Mouse (Mus musculus): ENCODE measurements at regions not wholly inside any gene's neighbourhood (a gene's known extent, or its start where the extent isn't known, plus 50 kb on each side); places are given as distances from the start of the nearest gene placed in this dataset.

DNA sequence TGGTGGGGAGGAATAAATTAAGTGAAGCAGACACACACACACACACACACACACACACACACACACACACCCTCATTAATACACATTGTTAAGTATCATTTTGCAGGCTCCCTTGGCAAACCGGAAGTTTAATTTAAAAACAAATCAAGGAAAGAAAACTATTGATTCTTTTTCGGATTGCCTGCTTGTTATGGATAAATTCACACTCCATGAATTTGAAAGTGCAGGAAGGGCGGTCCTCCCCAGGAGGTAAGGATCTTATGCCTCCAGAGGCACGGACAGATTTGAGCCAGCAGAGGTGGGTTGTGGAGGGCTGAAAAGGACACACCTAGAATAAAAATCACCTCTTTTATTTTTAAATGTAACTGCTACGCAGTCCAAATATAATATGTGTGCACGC lies 156.2 kb upstream of the Gm15217 start:
- DNase-seq (ENCODE audit: low read depth) = no peak

DNA sequence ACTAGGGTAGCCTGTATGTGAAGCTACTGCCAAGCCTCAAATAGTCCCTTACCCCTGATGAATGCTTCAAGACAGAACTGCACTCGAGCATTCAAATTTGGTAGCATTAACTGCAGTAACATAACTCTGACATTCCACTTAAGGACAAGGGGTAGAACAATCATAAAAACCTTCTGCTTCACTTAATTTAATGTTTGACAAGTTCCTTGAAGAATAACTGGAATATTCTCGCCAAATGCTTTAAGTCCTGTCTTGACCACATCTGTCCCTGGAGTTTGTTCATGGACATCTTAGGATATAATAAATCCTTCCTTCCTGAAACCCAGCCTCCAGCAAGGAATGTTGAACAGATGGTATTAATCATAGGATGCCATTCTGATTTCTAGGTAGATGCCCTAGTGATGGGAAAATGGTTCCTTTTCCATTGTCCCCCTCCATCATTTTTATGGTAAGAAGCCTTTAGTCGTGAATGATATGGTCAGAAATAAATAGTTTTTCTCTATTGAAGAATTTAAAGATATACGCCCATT lies 154.7 kb upstream of the Gm15217 start:
- DNase-seq (ENCODE audit: low read depth) = no peak

DNA sequence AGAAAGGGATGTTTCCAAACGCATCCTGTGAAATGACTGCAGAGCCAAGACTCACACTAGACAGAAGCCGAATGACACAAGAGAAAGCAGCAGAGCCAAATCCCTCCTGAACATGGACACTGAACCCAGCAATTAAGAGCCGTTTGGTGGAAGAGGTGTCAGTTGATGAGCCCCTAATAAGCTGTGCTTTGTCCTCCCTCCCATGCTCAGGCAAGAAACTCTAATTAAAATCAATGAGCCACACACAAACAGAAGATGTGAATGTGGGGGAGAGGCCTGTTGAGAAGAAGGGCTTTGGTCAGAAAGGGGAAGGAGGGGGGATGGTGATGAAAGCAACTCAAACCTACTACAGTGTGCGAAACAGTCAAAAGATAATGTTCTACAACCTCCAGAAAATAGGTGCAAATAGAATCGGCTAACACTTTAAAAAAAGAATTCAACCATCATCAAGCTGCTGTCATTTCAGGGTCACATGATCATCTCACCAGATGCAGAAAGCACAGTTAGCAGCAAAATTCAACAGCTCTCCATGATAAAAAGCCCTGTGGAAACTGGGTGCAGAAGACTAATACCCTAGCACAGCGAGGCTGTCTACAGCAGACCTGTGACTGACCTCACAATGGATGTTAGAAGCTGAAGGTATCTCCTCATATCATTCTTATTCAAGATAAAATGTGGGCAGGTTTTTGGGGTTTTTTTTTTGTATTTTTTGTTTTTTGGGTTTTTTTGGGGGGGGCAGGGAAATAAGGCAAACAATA lies 153.2 kb upstream of the Gm15217 start:
- no peak for DNase-seq (ENCODE audit: low read depth)

DNA sequence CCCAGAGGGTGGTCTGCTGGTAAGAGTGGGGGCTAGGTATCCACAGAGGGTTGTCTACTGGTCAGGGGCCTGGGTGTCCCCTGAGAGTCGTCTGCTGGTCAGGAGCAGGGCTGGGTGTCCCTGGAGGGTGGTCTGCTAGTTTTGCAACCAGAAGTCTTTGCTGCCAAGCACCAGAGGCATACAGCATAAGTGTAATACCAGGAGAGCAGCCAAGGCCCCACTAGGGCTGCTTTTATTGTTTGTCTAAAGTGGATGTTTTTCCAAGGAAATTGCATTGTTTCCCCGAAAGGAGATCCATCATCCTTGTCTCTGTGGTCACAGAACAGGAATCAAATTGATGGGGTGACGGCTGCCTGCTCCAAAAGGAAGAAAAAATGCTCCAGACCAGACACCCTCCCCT lies 145.2 kb upstream of the Gm15217 start:
- no peak for DNase-seq (ENCODE audit: low read depth)

DNA sequence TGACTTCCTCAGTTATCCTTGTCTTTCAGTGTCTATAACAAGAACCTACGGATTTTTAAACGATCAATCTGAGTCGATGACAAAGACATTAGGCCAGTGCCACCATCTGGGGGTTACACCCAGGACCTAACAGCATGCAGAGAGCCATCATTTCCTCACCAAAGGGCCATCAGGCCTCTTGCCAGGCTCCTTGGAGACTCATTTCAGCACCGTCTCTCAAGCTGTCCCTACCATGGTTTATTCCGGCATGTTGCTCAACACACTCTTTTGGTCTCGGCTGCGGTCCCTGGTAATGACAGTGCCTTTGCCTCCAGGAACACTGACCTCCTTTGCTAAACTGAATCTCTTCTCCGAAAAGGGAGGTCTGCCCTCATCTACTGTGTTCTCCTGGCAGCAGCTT lies 144.4 kb upstream of the Gm15217 start:
- no peak for DNase-seq (ENCODE audit: low read depth)

DNA sequence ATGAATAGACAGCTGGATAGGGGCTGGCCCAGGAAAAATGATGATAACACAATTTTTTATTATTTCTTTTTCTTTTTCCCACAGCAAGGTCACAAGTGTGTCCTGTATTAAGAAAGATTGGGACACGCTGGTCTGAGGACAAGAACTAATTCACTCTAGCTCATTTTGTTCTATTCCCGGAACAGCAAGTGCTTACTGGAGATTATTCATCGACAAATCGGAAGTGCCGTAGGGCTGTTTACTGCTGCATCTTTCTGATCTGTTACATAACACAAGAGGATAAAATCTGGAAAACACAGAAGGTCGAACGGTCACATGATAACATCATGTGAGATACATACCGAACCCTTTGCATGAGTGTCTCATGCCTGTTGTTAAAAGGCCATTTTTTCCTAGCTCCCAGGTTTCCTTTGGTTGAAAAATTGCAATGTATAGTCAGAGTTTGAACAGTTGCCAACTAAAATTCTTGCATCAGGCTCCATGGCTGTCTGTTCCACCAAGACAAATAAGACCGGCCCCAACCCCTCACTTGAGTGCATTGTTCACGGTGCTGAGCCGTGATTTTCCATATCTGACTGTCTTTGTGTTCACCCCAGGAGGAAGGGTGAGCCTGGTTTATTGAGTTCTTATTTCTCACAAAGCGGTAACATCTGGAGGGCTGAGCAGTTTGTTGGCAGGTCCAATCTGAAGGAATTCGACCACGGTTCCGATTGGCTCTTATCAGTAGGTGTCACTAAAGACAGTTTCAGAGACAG lies 139.0 kb upstream of the Gm15217 start:
- no peak for DNase-seq (ENCODE audit: low read depth)

DNA sequence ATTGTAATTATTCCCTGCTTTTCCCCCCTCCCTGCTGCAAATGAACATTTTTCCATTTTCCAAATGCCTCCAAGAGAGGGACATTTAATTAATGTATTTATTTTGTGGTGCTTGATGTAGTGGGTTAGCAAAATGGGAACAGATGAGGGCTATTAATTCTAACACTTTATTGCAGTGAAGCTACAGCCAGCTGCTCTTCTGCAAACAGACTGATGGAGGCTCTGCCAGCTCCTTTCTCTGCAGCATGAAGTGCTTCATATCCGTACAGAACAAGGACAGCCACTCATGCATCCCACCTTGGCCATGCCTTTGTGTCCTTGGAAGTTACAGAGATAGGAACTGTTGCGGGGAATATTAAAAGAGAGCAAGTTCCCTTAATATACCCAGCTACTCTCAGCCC lies 138.3 kb upstream of the Gm15217 start:
- no peak for DNase-seq (ENCODE audit: low read depth)

DNA sequence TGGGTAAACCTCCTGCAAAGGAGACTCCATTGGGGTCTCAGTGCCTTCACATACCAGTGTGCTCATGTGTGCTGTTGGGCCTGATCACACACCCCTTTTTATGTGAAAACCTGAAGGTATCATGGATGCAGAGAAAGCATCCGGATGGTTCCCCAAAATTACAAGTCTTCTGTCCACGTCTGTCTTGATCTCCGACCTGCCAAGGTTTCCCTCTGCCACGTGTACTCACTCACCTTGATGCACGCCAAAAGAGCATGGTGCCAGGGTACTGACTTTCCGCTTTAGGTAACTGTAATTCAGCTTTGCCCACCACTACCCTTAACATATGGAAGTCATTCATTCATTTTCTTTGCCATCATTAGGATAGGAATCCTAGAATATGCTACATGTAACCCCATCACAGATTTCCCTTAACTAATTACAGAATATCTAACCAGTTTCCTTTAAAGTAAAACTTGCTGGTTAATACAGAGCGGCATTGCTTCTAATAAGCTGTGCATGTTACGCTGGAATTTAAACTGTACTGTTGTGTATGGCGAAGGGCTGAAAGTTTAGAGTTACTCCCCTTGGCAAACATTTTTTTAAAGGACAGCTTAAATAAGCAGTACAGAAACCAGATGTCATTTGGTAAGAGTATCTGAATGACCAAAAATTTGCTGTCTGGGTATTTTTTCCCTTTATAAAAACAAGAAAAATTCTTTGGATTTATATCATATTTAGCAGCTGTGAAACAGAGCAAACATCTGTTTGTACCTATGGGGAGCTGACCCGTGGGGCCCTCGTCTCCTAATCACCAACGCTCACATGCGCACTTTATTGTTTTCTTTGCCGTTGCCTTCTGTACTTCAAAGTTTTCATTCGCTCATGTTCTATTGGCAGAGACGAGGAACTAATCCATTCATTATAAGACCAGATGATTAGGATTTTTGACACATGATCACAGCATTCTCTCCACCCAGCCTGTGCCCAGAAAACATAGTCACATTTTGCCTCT lies 131.4 kb upstream of the Gm15217 start:
- no peak for DNase-seq (ENCODE audit: low read depth)

DNA sequence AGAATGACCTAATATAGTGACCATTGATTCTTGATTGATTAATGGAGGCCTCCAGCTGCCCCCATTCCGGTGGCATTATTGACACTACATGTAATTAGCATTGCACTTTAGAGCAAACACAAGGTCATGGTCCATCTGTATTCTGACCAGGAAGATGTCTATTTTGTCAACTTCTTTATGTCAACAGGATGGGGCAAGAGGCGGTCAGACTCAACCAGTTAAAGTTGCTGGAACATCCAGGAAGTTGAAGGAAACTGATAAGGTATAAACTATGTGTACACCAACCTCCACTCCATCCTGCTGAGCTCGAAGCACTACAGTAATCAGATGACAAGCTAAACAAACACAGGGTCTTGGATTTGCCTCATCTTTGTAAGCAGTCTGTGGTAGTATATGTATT lies 130.1 kb upstream of the Gm15217 start:
- DNase-seq (ENCODE audit: low read depth) = no peak

DNA sequence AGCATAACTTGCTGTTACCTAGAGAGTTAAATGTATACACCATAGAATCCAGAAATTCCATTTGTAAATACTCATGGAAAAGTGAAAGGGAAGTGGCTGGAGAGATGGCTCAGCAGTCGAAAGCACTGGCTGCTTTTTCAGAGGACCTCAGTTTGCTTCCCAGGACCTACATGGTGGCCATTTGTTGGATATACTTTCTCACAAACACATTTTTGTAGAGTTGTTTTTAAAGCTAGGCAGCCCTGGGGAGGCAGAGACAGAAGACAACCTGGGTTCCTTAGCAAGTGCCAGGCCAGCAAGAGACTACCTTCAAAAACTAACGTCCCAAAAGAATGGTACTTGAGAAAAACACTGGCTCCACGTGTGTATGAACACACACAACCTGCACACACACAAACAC lies 124.0 kb upstream of the Gm15217 start:
- no peak for DNase-seq (ENCODE audit: low read depth)

DNA sequence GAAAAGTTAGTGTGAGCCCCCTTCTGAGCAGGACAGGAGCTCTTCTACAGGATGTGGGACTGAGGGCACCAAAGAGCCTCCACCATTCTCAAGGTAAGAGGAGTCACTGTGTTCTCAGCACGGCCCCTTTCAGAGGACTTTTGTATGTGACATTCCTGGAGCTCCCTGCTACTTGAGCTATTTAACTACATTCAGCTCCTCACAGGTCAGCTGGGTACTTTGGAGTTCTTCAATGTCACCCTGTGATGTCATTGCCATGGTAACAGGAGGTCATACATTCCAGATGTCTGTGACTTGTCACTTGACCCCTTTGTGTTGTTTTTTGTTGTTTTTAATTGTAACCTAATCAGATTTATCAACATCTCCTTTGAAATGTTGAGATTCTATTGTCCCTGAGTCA lies 122.9 kb upstream of the Gm15217 start:
- no peak for DNase-seq (ENCODE audit: low read depth)

DNA sequence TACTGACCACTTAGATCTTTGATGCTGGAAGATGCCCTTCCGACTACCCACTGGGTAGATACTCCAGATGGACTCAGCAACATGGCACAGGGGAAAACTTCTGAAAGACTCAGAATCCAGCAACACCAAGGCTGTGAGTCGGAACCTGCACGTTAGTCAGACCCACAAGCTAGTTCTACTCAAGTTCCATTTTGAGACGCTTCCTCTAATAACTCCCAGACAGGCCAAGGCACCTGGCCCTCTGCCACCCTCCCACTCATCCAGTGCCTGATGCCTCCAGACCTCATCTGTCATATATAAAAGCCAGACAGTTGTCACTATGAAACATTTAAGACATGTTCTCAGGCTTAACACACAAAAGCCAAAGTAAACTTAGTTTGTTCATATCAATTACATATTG lies 121.9 kb upstream of the Gm15217 start:
- DNase-seq (ENCODE audit: low read depth) = no peak

DNA sequence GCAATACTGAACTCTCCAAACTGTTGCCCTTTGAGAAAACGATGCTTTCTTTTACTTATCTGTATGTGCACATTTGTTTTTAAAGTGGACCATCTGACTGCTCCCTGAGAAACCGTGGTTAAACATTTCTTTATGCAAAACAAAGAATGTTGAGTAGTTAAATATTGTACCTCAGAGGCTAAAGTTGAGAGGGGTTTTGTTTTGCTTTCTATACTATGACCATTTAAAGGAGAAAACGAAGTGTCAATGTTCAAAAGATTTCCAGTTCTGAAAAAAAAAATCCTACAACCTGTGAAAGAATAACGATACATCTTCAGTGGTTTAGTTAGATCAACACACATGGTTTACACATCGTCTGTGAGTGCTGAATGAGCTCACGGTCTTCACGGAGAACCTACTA lies 120.7 kb upstream of the Gm15217 start:
- no peak for DNase-seq (ENCODE audit: low read depth)

DNA sequence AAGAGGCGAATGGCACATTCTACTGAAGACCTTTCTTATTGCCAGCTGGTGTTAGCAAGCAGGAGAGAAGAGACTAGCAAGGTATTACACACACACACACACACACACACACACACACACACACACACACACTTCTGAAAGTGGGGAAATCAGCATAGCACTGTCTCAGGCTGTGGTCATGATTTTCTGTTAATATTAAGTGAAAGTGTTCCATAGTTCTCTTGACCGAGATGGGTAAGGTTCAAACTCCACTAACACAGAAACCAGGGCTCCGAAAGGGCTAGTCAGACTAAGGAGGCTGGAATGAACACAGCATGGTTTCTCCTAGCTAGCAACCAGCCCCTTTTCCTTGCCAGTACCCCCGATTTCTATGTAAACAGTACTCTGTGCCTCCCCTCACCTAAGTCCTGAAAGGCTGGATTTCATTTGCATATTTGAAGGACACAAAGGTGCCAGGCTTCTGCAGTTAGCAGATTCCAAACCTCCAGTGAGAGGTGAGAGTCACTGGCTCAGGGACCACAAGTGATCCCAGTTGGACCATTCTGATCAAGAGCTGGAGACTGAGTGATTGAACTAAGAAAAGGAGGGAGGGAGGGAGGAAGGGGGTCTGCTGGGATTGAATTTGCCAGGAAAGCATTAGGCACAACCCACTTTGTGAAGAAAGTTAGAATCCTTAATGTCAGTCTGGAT lies 118.8 kb upstream of the Gm15217 start:
- DNase-seq (ENCODE audit: low read depth) = no peak

DNA sequence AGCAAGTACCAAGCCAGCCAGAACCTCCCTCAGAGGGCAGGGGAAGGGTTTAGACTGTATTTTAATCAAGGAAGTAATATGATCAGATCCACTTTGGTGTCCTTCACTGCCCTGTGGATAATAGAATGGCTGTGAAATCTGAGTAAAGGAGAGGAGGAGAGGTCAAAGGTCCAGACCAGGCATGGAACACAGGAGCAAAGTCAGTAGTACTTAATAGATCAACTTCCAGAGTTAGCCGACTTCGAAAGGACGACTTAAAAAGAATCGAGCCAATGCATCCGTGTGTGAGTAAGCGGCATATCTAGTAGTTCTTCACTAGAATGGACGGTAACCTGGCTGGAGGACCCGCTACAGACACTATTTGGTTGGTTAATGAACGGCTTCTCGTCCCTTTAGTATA lies 103.8 kb upstream of the Gm15217 start:
- no peak for DNase-seq (ENCODE audit: low read depth)

DNA sequence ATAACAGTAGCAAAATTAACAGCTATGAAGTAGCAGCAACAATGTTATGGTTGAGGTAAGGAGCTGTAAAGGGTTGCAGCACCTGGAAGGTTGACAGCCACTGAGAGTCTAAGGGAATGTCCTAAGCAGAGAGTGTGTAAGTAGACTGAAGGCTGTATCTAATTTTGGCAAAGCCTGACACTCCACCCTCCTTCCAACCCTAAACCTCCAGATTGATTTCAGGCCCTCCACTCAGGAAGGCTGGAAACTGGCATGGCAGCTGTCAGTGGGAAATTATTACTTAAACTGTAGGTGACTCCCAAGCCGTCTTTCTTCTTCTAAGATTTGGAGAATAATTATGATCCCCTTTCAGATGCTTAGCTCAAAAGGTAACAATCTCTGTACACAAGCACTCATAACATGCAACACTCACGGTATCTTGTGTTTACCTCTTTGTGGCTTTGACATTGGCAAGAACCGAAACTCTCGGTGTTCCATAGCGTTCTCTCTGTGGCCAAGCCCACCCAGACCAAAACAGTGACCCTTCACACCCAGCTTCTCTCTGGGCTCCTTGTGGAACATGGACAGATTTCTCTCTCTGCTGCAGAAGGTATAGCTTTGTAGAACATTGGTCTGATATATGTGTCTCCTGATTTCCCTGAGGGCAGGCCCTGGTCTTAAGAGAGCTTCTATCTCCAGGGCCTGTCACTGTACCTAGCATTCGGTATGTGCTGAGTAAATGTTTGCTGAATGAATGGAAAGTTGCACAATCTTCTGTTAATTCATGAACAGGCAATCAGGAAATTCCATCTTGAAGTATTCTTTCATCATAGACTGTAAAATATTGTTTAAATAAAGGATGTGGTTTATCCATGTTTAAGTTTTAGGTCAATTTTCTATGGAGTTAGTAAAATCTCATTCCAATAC lies 102.0 kb upstream of the Gm15217 start:
- no peak for DNase-seq (ENCODE audit: low read depth)

DNA sequence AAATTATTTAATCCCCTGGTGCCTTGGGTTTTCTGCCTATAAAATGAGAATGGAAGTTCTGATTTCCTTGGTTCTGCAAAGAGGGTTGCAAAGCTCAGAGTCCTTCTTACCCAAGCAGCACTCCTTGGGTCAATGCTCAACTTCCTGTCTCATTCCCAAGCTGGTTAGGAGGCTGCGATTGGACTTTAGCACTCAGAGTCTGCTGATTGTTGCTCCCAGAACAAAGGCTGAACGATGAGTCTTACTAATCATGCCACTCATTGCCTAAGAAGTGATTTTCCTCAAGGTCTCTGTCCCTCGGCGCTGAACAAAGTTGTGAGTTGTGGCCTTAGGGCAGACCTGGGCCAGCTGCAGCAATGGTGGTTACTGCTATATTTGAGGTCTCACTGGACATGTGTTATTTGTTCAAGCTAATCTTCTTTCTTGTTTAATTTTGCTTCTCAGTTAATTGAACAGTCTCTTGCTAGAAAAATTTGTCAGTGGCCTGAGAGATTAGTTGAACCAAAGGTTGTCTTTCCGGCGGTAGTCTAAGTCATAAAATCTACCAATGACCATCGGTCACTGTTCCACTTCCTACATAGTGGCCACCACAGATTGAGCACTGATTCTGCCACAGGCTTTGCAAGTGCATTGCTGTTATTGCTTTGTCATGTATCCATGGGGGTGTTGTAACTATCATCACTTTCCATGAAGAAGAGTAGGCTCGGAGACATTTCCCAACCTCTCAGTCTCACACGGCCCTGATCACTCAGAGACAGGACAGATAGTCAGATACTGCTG lies 101.2 kb upstream of the Gm15217 start:
- no peak for DNase-seq (ENCODE audit: low read depth)

DNA sequence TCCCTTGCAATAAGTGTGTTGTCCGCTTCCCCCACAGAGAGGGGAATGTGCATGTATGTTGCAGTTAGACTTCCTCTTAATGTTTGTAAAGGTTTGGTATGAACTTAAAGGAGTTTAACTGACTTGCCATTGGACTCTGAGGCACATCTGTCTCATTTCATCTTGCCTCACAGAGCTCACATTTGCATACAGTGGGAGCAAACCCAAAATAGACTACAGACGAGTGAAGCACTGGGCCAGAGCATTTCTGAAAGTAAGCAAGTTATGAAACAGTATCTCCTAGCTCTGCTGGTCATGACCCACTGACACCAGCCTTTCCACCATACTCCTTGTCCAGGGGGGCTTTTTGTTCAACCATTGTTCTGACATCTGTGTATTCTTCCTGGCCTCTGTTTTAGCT lies 86.8 kb upstream of the Gm15217 start:
- no peak for DNase-seq (ENCODE audit: low read depth)

DNA sequence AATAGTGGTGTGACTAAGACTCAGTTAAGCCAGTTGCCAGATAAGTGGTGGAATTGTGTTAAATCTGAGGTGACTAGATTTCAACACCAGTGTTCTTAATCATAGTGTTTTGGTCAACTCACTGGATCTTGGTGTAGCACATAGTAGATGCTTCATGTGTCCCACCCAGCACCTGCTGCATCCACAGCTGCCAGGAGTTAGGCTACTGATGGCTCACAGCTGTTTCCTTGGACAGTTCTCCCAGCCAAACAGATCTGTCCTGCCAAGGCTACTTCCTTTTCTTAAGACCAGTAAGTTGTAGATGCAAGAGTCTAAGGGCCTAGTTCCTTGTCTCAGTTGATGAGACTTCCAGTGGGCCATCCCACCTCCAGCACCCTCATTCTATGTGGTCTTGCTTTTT lies 82.9 kb upstream of the Gm15217 start:
- no peak for DNase-seq (ENCODE audit: low read depth)

DNA sequence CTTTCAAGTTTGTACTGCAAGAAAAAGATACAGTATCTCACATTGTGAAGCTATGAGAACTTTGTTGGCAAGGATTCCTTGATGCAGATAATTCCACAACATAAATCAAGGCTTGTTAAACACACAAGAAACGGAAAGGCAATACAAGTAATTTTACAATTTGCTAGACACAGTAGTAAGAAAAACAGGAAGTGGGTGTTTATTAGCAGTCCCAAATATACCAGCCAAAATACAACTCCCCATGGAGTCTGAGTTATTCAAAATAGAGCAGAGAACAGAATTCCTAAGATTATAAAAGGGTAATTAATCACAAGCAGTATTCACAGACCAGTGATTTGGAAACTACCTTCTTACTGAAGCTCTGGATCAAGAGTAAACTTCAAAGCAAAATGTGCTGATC lies 78.7 kb upstream of the Gm15217 start:
- no peak for DNase-seq (ENCODE audit: low read depth)
